Mouse (Mus musculus): Measurements from ENCODE around the gene Npr3. TPM values are rescaled to one million over a fixed set of nuclear protein-coding genes. Genes with fewer than 3 reads are reported as not detected.
A peak's percentile ranks its signal among the peaks of the same experiment; 100 is the strongest.

The Npr3 gene
- polyA plus RNA-seq, 1 experiment from 2014 or later, result 13.7 TPM

DNA sequence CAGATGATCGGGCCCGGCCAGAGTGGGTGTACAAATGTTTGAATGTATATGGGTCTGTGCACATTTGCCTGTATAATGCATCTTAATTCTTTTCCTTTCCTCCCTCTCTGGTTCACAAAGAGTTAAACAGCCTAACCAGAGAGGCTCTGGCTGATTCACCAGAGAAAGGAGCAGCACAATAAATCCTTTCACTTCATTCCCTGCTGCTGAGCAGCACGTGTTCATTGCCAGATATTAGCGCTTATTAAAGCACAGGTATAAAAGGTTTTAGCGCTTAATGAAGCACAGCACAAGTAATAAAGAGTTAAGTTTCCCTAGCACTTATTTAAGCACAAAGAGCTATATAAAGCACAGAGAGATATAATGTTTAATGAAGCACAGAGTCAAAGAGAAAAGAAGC lies 33.8 kb upstream of the Npr3 start:
- no peaks in the 10 kb centered on the region for H3K27me3 ChIP-seq (ENCODE audit: control insufficient read depth, insufficient read depth, low read length)
- 71% methylated on average over 5 of the region's 5 CpGs for WGBS
- H3K9ac ChIP-seq (ENCODE audit: low read length), result no peak overlapping the region
- no peaks in the 10 kb centered on the region for H3K36me3 ChIP-seq (ENCODE audit: control insufficient read depth, insufficient read depth, low read length)
- ATAC-seq (ENCODE audit: insufficient number of reproducible peaks, insufficient read depth, low FRiP score, low read depth), result no peak
- no peak overlapping the region for H3K4me3 ChIP-seq (ENCODE audit: control insufficient read depth in 1 of 2, insufficient read depth in 1 of 2, low read depth in 1 of 2, low read length in 2 of 2)
- H3K4me1 ChIP-seq (ENCODE audit: control insufficient read depth in 2 of 2, insufficient read depth in 2 of 2, low read length in 2 of 2), result no peaks in the 10 kb centered on the region; a peak in 1 of 4 replicates
- no peaks in the 10 kb centered on the region for H3K9me3 ChIP-seq (ENCODE audit: control insufficient read depth, low read length)
- no peak overlapping the region for H3K4me2 ChIP-seq (ENCODE audit: low read length)
- no peak overlapping the region for H3K27ac ChIP-seq (replicated peaks in 1 of 2; ENCODE audit: control insufficient read depth in 1 of 2, insufficient read depth in 1 of 2, low read depth in 2 of 2, low read length in 2 of 2)

DNA sequence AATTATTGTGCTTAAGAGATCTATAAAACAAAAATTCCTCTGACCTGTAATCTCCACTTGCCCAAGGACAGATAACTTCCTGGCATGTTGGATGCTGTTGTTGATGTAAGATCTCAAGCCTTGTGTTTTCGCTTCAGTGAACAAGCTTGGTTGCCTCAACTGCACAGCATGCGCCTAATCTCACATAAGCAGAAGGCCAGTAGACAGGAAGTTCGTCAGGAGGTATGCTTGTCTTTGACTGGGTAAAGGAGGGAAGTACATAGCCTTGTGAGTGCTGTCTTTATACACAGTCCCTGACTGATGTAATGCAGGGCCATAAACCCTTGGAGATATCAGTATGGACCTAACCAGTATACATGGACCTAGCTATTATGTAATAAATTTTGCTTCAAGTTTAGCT lies 20.7 kb upstream of the Npr3 start:
- 73% methylated on average over 3 of the region's 3 CpGs for WGBS
- Histone ChIP-seq H3K4me3 (ENCODE audit: control insufficient read depth in 1 of 2, insufficient read depth in 1 of 2, low read depth in 1 of 2, low read length in 2 of 2) (no peak overlapping the region), H3K9me3 (ENCODE audit: control insufficient read depth, low read length) (0 out of 2 replicates have a peak, but pooled peaks cover 5% of the 10 kb centered on the region), H3K4me2 (ENCODE audit: low read length) (no peak overlapping the region), H3K27ac (replicated peaks in 1 of 2; ENCODE audit: control insufficient read depth in 1 of 2, insufficient read depth in 1 of 2, low read depth in 2 of 2, low read length in 2 of 2) (no peak overlapping the region), H3K9ac (ENCODE audit: low read length) (no peak overlapping the region), H3K27me3 (ENCODE audit: control insufficient read depth, insufficient read depth, low read length) (no peaks in the 10 kb centered on the region), H3K4me1 (ENCODE audit: control insufficient read depth in 2 of 2, insufficient read depth in 2 of 2, low read length in 2 of 2) (no peaks in the 10 kb centered on the region), H3K36me3 (ENCODE audit: control insufficient read depth, insufficient read depth, low read length) (no peaks in the 10 kb centered on the region)
- no peak for ATAC-seq (ENCODE audit: insufficient number of reproducible peaks, insufficient read depth, low FRiP score, low read depth)

DNA sequence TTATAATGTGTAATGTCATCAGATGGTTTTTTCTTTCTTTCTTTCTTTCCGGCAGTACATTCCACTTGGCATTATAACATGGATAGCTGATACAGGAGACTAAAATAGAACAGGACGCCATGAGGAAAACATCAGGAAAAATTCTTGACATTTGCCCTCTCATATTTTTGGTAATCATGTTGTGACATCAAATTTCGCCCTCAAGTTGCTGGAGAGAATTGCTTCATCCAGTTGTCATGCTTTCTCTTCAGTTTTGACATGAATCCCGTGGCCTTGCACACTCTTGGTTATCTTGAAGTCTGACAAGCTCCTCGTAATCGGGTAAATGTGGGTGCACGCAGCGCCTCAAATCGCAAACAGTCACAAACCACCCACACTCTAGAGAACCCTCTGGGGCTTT lies 7.0 kb upstream of the Npr3 start:
- WGBS, result 42% methylated on average over 9 of the region's 9 CpGs
- no peak overlapping the region for H3K9ac ChIP-seq (ENCODE audit: low read length)
- no peaks in the 10 kb centered on the region for H3K9me3 ChIP-seq (ENCODE audit: control insufficient read depth, low read length)
- no peak for ATAC-seq (ENCODE audit: insufficient number of reproducible peaks, insufficient read depth, low FRiP score, low read depth)
- no peak overlapping the region for H3K27ac ChIP-seq (replicated peaks in 1 of 2; ENCODE audit: control insufficient read depth in 1 of 2, insufficient read depth in 1 of 2, low read depth in 2 of 2, low read length in 2 of 2)
- peaks cover 0 to 3% of the 10 kb centered on the region in 2 experiments; a peak in 1 of 4 replicates for H3K4me1 ChIP-seq (ENCODE audit: control insufficient read depth in 2 of 2, insufficient read depth in 2 of 2, low read length in 2 of 2)
- no peaks in the 10 kb centered on the region for H3K36me3 ChIP-seq (ENCODE audit: control insufficient read depth, insufficient read depth, low read length)
- H3K4me3 ChIP-seq (ENCODE audit: control insufficient read depth in 1 of 2, insufficient read depth in 1 of 2, low read depth in 1 of 2, low read length in 2 of 2), result no peak overlapping the region
- H3K27me3 ChIP-seq (ENCODE audit: control insufficient read depth, insufficient read depth, low read length), result no peaks in the 10 kb centered on the region
- H3K4me2 ChIP-seq (ENCODE audit: low read length), result no peak overlapping the region

GRCm38 (mm10) chr15:11909875-11910274 lies 2.8 kb upstream of the Npr3 start:
- H3K9ac ChIP-seq (ENCODE audit: low read length), result no peak overlapping the region
- H3K4me3 ChIP-seq (ENCODE audit: control insufficient read depth in 1 of 2, insufficient read depth in 1 of 2, low read depth in 1 of 2, low read length in 2 of 2), result no peak overlapping the region
- H3K36me3 ChIP-seq (ENCODE audit: control insufficient read depth, insufficient read depth, low read length), result no peaks in the 10 kb centered on the region
- no peak for ATAC-seq (ENCODE audit: insufficient number of reproducible peaks, insufficient read depth, low FRiP score, low read depth)
- H3K4me1 ChIP-seq (ENCODE audit: control insufficient read depth in 2 of 2, insufficient read depth in 2 of 2, low read length in 2 of 2), result peaks cover 6 to 10% of the 10 kb centered on the region in 2 experiments
- H3K27ac ChIP-seq (replicated peaks in 1 of 2; ENCODE audit: control insufficient read depth in 1 of 2, insufficient read depth in 1 of 2, low read depth in 2 of 2, low read length in 2 of 2), result no peak overlapping the region
- no peak overlapping the region for H3K4me2 ChIP-seq (ENCODE audit: low read length)
- WGBS, result 40% methylated on average over 6 of the region's 6 CpGs
- H3K9me3 ChIP-seq (ENCODE audit: control insufficient read depth, low read length), result no peaks in the 10 kb centered on the region
- no peaks in the 10 kb centered on the region; the same call in 1 of the 2 replicates for H3K27me3 ChIP-seq (ENCODE audit: control insufficient read depth, insufficient read depth, low read length)

- ATAC-seq (ENCODE audit: insufficient number of reproducible peaks, insufficient read depth, low FRiP score, low read depth), result no peak
- H3K27ac ChIP-seq (replicated peaks in 1 of 2; ENCODE audit: control insufficient read depth in 1 of 2, insufficient read depth in 1 of 2, low read depth in 2 of 2, low read length in 2 of 2), result 0 out of 4 replicates have a peak overlapping the region, but pooled peaks of 1 of the 2 experiments have one; percentile 14
- peak overlapping the region; percentile 98 for H3K4me2 ChIP-seq (ENCODE audit: low read length)
- no peaks in the 10 kb centered on the region for H3K36me3 ChIP-seq (ENCODE audit: control insufficient read depth, insufficient read depth, low read length)
- peak overlapping the region; percentile 30; the same call in 1 of the 2 replicates for H3K9ac ChIP-seq (ENCODE audit: low read length)
- H3K4me1 ChIP-seq (ENCODE audit: control insufficient read depth in 2 of 2, insufficient read depth in 2 of 2, low read length in 2 of 2), result peaks cover 4 to 20% of the 10 kb centered on the region in 2 experiments
- peak overlapping the region; percentile 10 to 18; a peak in 3 of 4 replicates for H3K4me3 ChIP-seq (ENCODE audit: control insufficient read depth in 1 of 2, insufficient read depth in 1 of 2, low read depth in 1 of 2, low read length in 2 of 2)
- WGBS, result 13% methylated on average over 11 of the region's 11 CpGs
- no peaks in the 10 kb centered on the region for H3K9me3 ChIP-seq (ENCODE audit: control insufficient read depth, low read length)
- H3K27me3 ChIP-seq (ENCODE audit: control insufficient read depth, insufficient read depth, low read length), result peaks cover 5% of the 10 kb centered on the region; the same call in 1 of the 2 replicates
Measured at GRCm38 (mm10) chr15:11908166-11908565, 1.1 kb upstream of the Npr3 start.

- peak; percentile 76 for ATAC-seq (ENCODE audit: insufficient number of reproducible peaks, insufficient read depth, low FRiP score, low read depth)
- Histone ChIP-seq H3K36me3 (ENCODE audit: control insufficient read depth, insufficient read depth, low read length) (no peaks in the 10 kb centered on the region), H3K9ac (ENCODE audit: low read length) (peak overlapping the region; percentile 76), H3K4me1 (ENCODE audit: control insufficient read depth in 2 of 2, insufficient read depth in 2 of 2, low read length in 2 of 2) (peaks cover 4 to 23% of the 10 kb centered on the region in 2 experiments), H3K4me2 (ENCODE audit: low read length) (peak overlapping the region; percentile 98), H3K27ac (replicated peaks in 1 of 2; ENCODE audit: control insufficient read depth in 1 of 2, insufficient read depth in 1 of 2, low read depth in 2 of 2, low read length in 2 of 2) (peak overlapping the region; percentile 72 to 82), H3K4me3 (ENCODE audit: control insufficient read depth in 1 of 2, insufficient read depth in 1 of 2, low read depth in 1 of 2, low read length in 2 of 2) (peak overlapping the region; percentile 55 to 69), H3K27me3 (ENCODE audit: control insufficient read depth, insufficient read depth, low read length) (peaks cover 8% of the 10 kb centered on the region), H3K9me3 (ENCODE audit: control insufficient read depth, low read length) (no peaks in the 10 kb centered on the region)
- WGBS, result under 1% methylated on average over 36 of the region's 36 CpGs
Measured at GRCm38 (mm10) chr15:11906021-11906570, 991 bp downstream of the Npr3 start.

DNA sequence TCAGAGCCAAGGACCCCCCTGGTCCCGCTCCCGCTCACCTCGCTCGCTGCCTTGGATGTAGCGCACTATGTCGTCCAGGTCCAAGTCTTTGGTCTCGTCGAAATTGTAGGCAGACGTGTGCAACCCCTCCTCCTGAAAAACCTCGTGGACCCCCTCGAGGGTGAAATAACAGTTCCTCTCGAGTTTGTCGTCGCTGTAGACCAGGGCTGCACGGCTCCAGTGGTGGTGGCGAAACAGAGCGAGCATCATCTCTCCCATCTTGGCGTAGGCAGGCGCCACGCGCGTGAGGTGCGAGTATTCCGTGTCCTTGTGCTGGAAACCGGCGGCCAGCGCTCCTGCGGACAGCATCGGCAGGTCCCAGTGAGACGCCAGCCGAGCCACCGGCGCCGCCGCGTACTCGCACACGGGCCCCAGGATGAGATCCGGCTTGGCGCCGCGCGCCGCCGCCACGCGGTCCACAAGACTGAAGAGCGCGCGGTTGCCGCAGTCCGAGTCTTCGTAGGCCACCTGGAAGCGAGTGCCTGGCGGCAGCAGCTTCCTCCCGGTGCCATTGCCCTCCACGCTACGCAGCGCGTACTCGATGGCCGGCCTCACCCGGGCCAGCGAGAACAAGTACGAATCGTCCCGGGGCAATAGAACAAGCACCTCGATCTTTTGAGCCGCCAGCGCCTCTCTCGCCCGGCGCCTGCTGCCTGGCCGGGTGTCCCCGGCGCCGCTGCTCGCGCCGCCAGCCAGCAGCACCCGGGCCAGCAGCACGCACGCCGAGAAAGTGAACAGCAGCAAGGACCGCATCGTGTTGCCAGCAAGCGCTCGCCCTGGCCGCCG lies 2.0 kb downstream of the Npr3 start:
- H3K36me3 ChIP-seq (ENCODE audit: control insufficient read depth, insufficient read depth, low read length), result no peaks in the 10 kb centered on the region
- under 1% methylated on average over 90 of the region's 90 CpGs for WGBS
- H3K27me3 ChIP-seq (ENCODE audit: control insufficient read depth, insufficient read depth, low read length), result peaks cover 8% of the 10 kb centered on the region
- H3K4me2 ChIP-seq (ENCODE audit: low read length), result peak overlapping the region; percentile 98
- H3K4me1 ChIP-seq (ENCODE audit: control insufficient read depth in 2 of 2, insufficient read depth in 2 of 2, low read length in 2 of 2), result peaks cover 4 to 23% of the 10 kb centered on the region in 2 experiments
- peak overlapping the region; percentile 56 to 82 for H3K27ac ChIP-seq (replicated peaks in 1 of 2; ENCODE audit: control insufficient read depth in 1 of 2, insufficient read depth in 1 of 2, low read depth in 2 of 2, low read length in 2 of 2)
- H3K4me3 ChIP-seq (ENCODE audit: control insufficient read depth in 1 of 2, insufficient read depth in 1 of 2, low read depth in 1 of 2, low read length in 2 of 2), result peak overlapping the region; percentile 60 to 69
- no peaks in the 10 kb centered on the region for H3K9me3 ChIP-seq (ENCODE audit: control insufficient read depth, low read length)
- ATAC-seq (ENCODE audit: insufficient number of reproducible peaks, insufficient read depth, low FRiP score, low read depth), result no peak
- H3K9ac ChIP-seq (ENCODE audit: low read length), result peak overlapping the region; percentile 76
